Mouse (Mus musculus): Measurements from ENCODE around the gene Entpd8. TPM values are rescaled to one million over a fixed set of nuclear protein-coding genes. Genes with fewer than 3 reads are reported as not detected.

The Entpd8 gene
- polyA plus RNA-seq, 1 experiment from 2014 or later = 14.3 TPM

DNA sequence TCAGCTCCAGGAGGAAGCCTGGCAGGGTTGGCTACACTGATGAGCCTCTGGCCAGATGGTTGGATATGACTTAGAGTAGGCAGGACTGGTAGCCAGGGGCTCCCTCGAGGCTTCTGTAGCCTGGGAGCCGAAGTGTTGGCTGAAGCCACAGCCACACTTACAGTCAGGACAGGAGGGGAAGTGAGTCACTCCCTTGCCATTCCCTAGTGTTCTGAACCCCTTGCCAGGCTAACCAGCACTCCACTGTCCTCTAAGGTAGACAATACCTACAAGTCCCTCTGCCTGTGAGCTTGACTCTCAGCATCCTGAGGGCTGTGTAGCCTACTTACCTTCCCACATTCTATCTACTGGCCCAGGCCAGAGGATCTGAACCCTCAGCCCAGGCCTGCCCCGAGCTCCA is 44.3 kb downstream of the Entpd8 start:
- H3K9me3 ChIP-seq (ENCODE audit: control insufficient read depth, low read length) = no peaks in the 10 kb centered on the region
- no peaks in the 10 kb centered on the region for H3K27me3 ChIP-seq (replicated peaks; ENCODE audit: control insufficient read depth, insufficient read depth, low read length)
- ATAC-seq = no peak
- H3K36me3 ChIP-seq (ENCODE audit: control insufficient read depth, insufficient read depth, low read length) = no peaks in the 10 kb centered on the region
- H3K4me2 ChIP-seq (ENCODE audit: low read depth, low read length) = no peak overlapping the region
- no peak overlapping the region for H3K4me3 ChIP-seq (ENCODE audit: low read length)
- WGBS = 49% methylated on average over 3 of the region's 3 CpGs
- no peak overlapping the region for H3K27ac ChIP-seq (ENCODE audit: low read length)
- H3K9ac ChIP-seq (ENCODE audit: low read depth, low read length) = 0 out of 2 replicates have a peak overlapping the region, but pooled peaks have one; percentile 15
- H3K4me1 ChIP-seq (ENCODE audit: control insufficient read depth, insufficient read depth, low read length) = peaks cover 18% of the 10 kb centered on the region

DNA sequence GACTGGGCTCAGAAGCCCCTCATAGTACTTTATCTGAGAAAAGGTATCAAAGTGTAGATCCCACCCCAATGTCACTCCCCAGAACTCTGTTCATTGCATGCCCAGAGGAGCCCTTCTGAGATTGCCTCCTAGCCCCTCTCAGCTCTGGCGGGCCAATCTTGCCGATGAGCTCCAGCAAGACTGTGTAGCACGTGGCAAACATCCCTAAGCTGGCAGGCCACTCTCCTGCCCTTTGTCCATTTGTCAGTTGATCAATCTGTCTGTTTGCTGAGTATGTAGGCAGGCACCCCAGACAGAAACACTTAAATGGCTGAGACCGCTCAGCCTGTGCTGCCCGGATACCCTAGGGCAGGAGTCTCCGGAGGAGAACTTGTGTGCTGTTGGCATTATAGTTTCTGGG is 45.0 kb downstream of the Entpd8 start:
- Histone ChIP-seq H3K27ac (ENCODE audit: low read length) (no peak overlapping the region), H3K9me3 (ENCODE audit: control insufficient read depth, low read length) (no peaks in the 10 kb centered on the region), H3K36me3 (ENCODE audit: control insufficient read depth, insufficient read depth, low read length) (no peaks in the 10 kb centered on the region), H3K27me3 (replicated peaks; ENCODE audit: control insufficient read depth, insufficient read depth, low read length) (no peaks in the 10 kb centered on the region), H3K4me1 (ENCODE audit: control insufficient read depth, insufficient read depth, low read length) (peaks cover 18% of the 10 kb centered on the region), H3K9ac (ENCODE audit: low read depth, low read length) (no peak overlapping the region), H3K4me3 (ENCODE audit: low read length) (no peak overlapping the region), H3K4me2 (ENCODE audit: low read depth, low read length) (no peak overlapping the region)
- 85% methylated on average over 6 of the region's 6 CpGs for WGBS
- ATAC-seq = no peak

DNA sequence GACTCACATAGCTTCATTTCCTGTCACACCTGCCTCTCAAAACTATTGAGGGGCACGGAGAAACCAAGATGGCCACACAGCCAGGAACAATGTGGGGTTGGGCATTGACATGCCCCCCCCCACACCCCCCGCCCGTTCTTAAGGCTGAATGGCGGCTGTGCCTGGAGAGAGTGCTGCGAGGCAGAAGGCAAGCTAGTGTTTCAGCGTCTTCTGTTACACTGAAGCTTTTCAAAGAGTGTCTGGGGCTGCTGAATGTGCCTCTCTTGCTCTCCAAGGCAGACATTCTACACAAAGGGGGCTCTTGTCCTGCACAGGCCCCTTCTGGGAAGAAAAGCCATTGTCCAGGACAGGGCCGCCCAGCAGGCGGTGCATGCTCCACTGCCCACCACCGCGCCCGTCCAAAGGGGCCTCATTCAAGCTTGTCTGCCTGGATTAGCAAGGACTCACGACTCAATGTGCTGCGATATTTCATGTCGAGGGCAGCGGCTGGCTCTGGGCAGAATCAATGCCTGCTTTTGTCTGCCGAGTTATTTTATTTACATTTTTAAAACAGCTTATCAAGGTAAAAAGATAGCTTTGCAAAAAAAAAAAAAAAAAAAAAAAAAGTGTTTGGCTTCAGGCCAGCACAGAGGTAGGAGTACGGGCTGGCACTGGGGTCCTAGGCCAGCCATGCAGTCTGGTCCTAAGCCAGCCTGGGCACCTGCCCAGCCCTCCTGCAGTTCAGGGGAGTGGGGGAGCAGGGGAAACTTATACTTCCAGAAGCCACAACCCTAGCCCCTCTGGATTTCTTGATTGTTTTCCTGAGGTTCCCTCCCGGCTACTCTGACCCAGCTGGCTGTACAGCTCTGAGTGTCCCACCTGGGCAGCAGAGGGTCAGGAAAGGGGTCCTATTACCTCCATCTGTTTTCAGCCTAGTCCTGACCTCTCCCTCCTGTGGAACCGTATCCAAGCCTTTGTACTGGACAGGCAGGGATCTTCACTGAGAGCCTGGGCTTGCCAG is 46.2 kb downstream of the Entpd8 start:
- H3K9me3 ChIP-seq (ENCODE audit: control insufficient read depth, low read length) = no peaks in the 10 kb centered on the region
- H3K4me2 ChIP-seq (ENCODE audit: low read depth, low read length) = no peak overlapping the region
- ATAC-seq = peak; percentile 29
- H3K9ac ChIP-seq (ENCODE audit: low read depth, low read length) = 0 out of 2 replicates have a peak overlapping the region, but pooled peaks have one; percentile 36
- H3K36me3 ChIP-seq (ENCODE audit: control insufficient read depth, insufficient read depth, low read length) = no peaks in the 10 kb centered on the region
- H3K4me3 ChIP-seq (ENCODE audit: low read length) = no peak overlapping the region
- H3K27me3 ChIP-seq (replicated peaks; ENCODE audit: control insufficient read depth, insufficient read depth, low read length) = no peaks in the 10 kb centered on the region
- 44% methylated on average over 19 of the region's 19 CpGs for whole genome bisulfite sequencing
- H3K27ac ChIP-seq (ENCODE audit: low read length) = peak overlapping the region; percentile 45
- peaks cover 18% of the 10 kb centered on the region for H3K4me1 ChIP-seq (ENCODE audit: control insufficient read depth, insufficient read depth, low read length)

DNA sequence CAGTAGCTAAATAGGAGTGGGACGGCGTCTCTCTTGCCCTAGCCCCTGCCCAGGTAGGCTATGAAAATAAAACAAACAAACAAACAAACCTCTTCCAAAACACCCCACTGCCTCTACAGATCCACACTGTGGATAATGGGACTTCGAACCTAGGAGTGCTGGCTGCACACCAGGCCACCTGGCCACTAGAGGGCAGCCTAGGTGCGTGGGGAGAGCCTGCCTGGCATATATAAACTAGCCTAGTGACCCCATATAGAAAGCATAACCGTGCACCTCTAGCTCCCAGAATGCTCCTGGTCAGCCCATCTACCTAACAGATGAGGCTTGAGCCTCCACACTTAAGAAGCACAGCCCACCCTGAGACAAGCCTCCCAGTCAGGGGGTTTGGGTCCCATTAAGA is 47.1 kb downstream of the Entpd8 start:
- Histone ChIP-seq H3K4me3 (ENCODE audit: low read length) (no peak overlapping the region), H3K36me3 (ENCODE audit: control insufficient read depth, insufficient read depth, low read length) (no peaks in the 10 kb centered on the region), H3K4me2 (ENCODE audit: low read depth, low read length) (no peak overlapping the region), H3K27me3 (replicated peaks; ENCODE audit: control insufficient read depth, insufficient read depth, low read length) (no peaks in the 10 kb centered on the region), H3K9ac (ENCODE audit: low read depth, low read length) (no peak overlapping the region), H3K27ac (ENCODE audit: low read length) (no peak overlapping the region; the same call in 1 of the 2 replicates), H3K9me3 (ENCODE audit: control insufficient read depth, low read length) (no peaks in the 10 kb centered on the region), H3K4me1 (ENCODE audit: control insufficient read depth, insufficient read depth, low read length) (peaks cover 18% of the 10 kb centered on the region)
- 36% methylated on average over 5 of the region's 5 CpGs for WGBS
- peak; percentile 75 for ATAC-seq

DNA sequence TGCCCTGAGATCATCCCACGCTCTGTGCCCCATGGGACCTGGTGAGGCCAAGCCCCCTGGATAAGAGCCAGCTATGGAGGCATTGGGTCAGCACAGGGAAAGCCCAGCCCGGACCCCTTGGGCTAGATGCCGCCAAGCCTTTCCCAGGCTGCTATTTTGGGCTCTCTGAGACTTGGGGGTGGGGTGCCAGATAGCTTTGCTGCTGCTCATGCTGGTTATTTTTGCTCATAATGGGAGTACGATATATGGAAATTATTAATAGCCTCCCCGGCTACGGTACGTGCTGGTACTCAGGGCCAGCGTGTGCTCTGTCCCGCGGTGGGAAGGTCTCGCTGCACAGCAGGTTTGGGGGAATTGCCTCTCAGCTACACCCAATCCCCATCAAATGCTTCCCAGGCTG is 48.0 kb downstream of the Entpd8 start:
- 71% methylated on average over 11 of the region's 11 CpGs for WGBS
- Histone ChIP-seq H3K27ac (ENCODE audit: low read length) (peak overlapping the region; percentile 49; the same call in 1 of the 2 replicates), H3K36me3 (ENCODE audit: control insufficient read depth, insufficient read depth, low read length) (no peaks in the 10 kb centered on the region), H3K27me3 (replicated peaks; ENCODE audit: control insufficient read depth, insufficient read depth, low read length) (no peaks in the 10 kb centered on the region), H3K9me3 (ENCODE audit: control insufficient read depth, low read length) (no peaks in the 10 kb centered on the region), H3K4me3 (ENCODE audit: low read length) (no peak overlapping the region), H3K4me1 (ENCODE audit: control insufficient read depth, insufficient read depth, low read length) (peaks cover 18% of the 10 kb centered on the region), H3K4me2 (ENCODE audit: low read depth, low read length) (no peak overlapping the region), H3K9ac (ENCODE audit: low read depth, low read length) (no peak overlapping the region)
- peak; percentile 28; the same call in 1 of the 2 replicates for ATAC-seq

DNA sequence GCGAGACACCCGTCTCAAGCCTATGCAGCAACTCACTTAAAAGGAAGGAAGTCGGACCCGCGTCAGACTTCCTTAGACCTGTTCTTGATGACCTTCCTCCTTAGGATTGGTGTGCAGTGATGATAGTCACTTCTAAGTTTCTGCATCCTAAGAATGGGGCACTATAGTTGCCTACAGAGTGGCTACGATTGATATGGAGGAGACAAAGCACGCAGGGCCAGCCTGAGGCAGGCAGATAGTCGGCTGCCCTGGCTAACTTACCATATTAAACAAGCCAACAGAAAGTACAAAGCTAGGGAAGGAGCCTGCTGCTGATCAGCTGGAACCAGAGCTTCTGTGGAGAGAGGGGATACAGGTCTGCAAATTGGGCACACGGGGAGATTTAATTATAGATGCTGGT is 51.5 kb downstream of the Entpd8 start:
- WGBS = 78% methylated on average over 9 of the region's 9 CpGs
- H3K4me2 ChIP-seq (ENCODE audit: low read depth, low read length) = no peak overlapping the region
- no peak overlapping the region for H3K27ac ChIP-seq (ENCODE audit: low read length)
- H3K4me1 ChIP-seq (ENCODE audit: control insufficient read depth, insufficient read depth, low read length) = peaks cover 9% of the 10 kb centered on the region
- no peak overlapping the region for H3K9ac ChIP-seq (ENCODE audit: low read depth, low read length)
- H3K4me3 ChIP-seq (ENCODE audit: low read length) = no peak overlapping the region
- H3K9me3 ChIP-seq (ENCODE audit: control insufficient read depth, low read length) = no peaks in the 10 kb centered on the region
- no peak for ATAC-seq
- H3K27me3 ChIP-seq (replicated peaks; ENCODE audit: control insufficient read depth, insufficient read depth, low read length) = no peaks in the 10 kb centered on the region
- H3K36me3 ChIP-seq (ENCODE audit: control insufficient read depth, insufficient read depth, low read length) = no peaks in the 10 kb centered on the region

Small RNAs within 50 kb of the gene (microRNA-seq; reads per million reads assigned to microRNA genes)
- gene Gm24328 = not detected
- gene Mir7664 = not detected

Other genes starting within 250 kb of the Entpd8 start
- 51.7 and 56.0 TPM in 2 replicates for gene Ehmt1, start 160.7 kb upstream of the Entpd8 start, polyA plus RNA-seq (2015; fragmentation: Nextera tagmentation; extraction: Ambion mirVana)
- gene Arrdc1, start 145.1 kb upstream of the Entpd8 start, polyA plus RNA-seq (2015; fragmentation: Nextera tagmentation; extraction: Ambion mirVana) = 99.4 and 102 TPM in 2 replicates
- 1.9 and 2.1 TPM in 2 replicates for gene Zmynd19, start 130.5 kb upstream of the Entpd8 start, polyA plus RNA-seq (2015; fragmentation: Nextera tagmentation; extraction: Ambion mirVana)
- gene Dph7, start 117.9 kb upstream of the Entpd8 start, polyA plus RNA-seq (2015; fragmentation: Nextera tagmentation; extraction: Ambion mirVana) = 16.9 and 20.6 TPM in 2 replicates
- 139 and 143 TPM in 2 replicates for gene Mrpl41, start 105.2 kb upstream of the Entpd8 start, polyA plus RNA-seq (2015; fragmentation: Nextera tagmentation; extraction: Ambion mirVana)
- 9.2 and 13.4 TPM in 2 replicates for gene Pnpla7, start 104.3 kb upstream of the Entpd8 start, polyA plus RNA-seq (2015; fragmentation: Nextera tagmentation; extraction: Ambion mirVana)
- 39.1 and 45.5 TPM in 2 replicates for gene Nsmf, start 25.9 kb upstream of the Entpd8 start, polyA plus RNA-seq (2015; fragmentation: Nextera tagmentation; extraction: Ambion mirVana)
- gene Noxa1, start 14.8 kb downstream of the Entpd8 start, polyA plus RNA-seq (2015; fragmentation: Nextera tagmentation; extraction: Ambion mirVana) = 6.5 and 7.9 TPM in 2 replicates
- gene Nrarp, start 100.5 kb downstream of the Entpd8 start, polyA plus RNA-seq (2015; fragmentation: Nextera tagmentation; extraction: Ambion mirVana) = 11.0 and 14.4 TPM in 2 replicates
- 23.0 and 23.4 TPM in 2 replicates for gene Tor4a, start 116.6 kb downstream of the Entpd8 start, polyA plus RNA-seq (2015; fragmentation: Nextera tagmentation; extraction: Ambion mirVana)
- gene Nelfb, start 131.2 kb downstream of the Entpd8 start, polyA plus RNA-seq (2015; fragmentation: Nextera tagmentation; extraction: Ambion mirVana) = 99.9 and 102 TPM in 2 replicates
- not detected in 2 replicates for gene Stpg3, start 134.3 kb downstream of the Entpd8 start, polyA plus RNA-seq (2015; fragmentation: Nextera tagmentation; extraction: Ambion mirVana)
- 0.12 and 0.62 TPM in 2 replicates for gene Fam166a, start 138.4 kb downstream of the Entpd8 start, polyA plus RNA-seq (2015; fragmentation: Nextera tagmentation; extraction: Ambion mirVana)
- gene Tubb4b, start 144.4 kb downstream of the Entpd8 start, polyA plus RNA-seq (2015; fragmentation: Nextera tagmentation; extraction: Ambion mirVana) = 635 and 699 TPM in 2 replicates
- gene Slc34a3, start 154.1 kb downstream of the Entpd8 start, polyA plus RNA-seq (2015; fragmentation: Nextera tagmentation; extraction: Ambion mirVana) = 11.3 and 17.7 TPM in 2 replicates
- 0.37 and 0.54 TPM in 2 replicates for gene Rnf224, start 156.5 kb downstream of the Entpd8 start, polyA plus RNA-seq (2015; fragmentation: Nextera tagmentation; extraction: Ambion mirVana)
- gene Rnf208, start 162.0 kb downstream of the Entpd8 start, polyA plus RNA-seq (2015; fragmentation: Nextera tagmentation; extraction: Ambion mirVana) = 25.6 and 36.4 TPM in 2 replicates
- gene Cysrt1, start 162.1 kb downstream of the Entpd8 start, polyA plus RNA-seq (2015; fragmentation: Nextera tagmentation; extraction: Ambion mirVana) = 3.3 and 6.4 TPM in 2 replicates
- gene AL732309.1, start 166.6 kb downstream of the Entpd8 start, polyA plus RNA-seq (2015; fragmentation: Nextera tagmentation; extraction: Ambion mirVana) = 7.3 and 9.3 TPM in 2 replicates
- gene Tmem203, start 175.1 kb downstream of the Entpd8 start, polyA plus RNA-seq (2015; fragmentation: Nextera tagmentation; extraction: Ambion mirVana) = 22.3 and 23.1 TPM in 2 replicates
- 31.7 and 38.6 TPM in 2 replicates for gene Tprn, start 182.3 kb downstream of the Entpd8 start, polyA plus RNA-seq (2015; fragmentation: Nextera tagmentation; extraction: Ambion mirVana)
- gene Ssna1, start 192.1 kb downstream of the Entpd8 start, polyA plus RNA-seq (2015; fragmentation: Nextera tagmentation; extraction: Ambion mirVana) = 176 and 200 TPM in 2 replicates
- 91.4 and 97.3 TPM in 2 replicates for gene Anapc2, start 192.2 kb downstream of the Entpd8 start, polyA plus RNA-seq (2015; fragmentation: Nextera tagmentation; extraction: Ambion mirVana)
- not detected in 2 replicates for gene Tmem210, start 207.8 kb downstream of the Entpd8 start, polyA plus RNA-seq (2015; fragmentation: Nextera tagmentation; extraction: Ambion mirVana)
- 1.9 and 2.5 TPM in 2 replicates for gene Lrrc26, start 209.6 kb downstream of the Entpd8 start, polyA plus RNA-seq (2015; fragmentation: Nextera tagmentation; extraction: Ambion mirVana)
- gene Grin1, start 238.9 kb downstream of the Entpd8 start, polyA plus RNA-seq (2015; fragmentation: Nextera tagmentation; extraction: Ambion mirVana) = 1.7 and 2.1 TPM in 2 replicates